Mouse (Mus musculus): ENCODE data around the gene Ap1s1. TPM values are rescaled to one million over a fixed set of nuclear protein-coding genes. Genes with fewer than 3 reads are reported as not detected.

Gene Ap1s1
- polyA plus RNA-seq, 1 experiment from 2014 or later, result 60.7 TPM

GRCm38 (mm10) chr5:137085731-137086130, 39.8 kb upstream of the Ap1s1 start:
- no peak for TF ChIP-seq CTCF (IDR thresholded peaks at IDR 0.05; ENCODE audit: low read depth)
- no peak for TF ChIP-seq EP300 (IDR thresholded peaks at IDR 0.05; ENCODE audit: low read depth)
- no peak for DNase-seq
- H3K4me1 ChIP-seq (ENCODE audit: insufficient read depth), result no peaks in the 10 kb centered on the region
- H3K9me3 ChIP-seq (ENCODE audit: low read length), result no peaks in the 10 kb centered on the region
- no peak overlapping the region for H3K4me3 ChIP-seq (ENCODE audit: low read depth, low read length)
- no peak for ATAC-seq
- 86% methylated on average over 3 of the region's 3 CpGs for WGBS (ENCODE audit: insufficient replicate concordance)
- no peaks in the 10 kb centered on the region for H3K36me3 ChIP-seq (replicated peaks; ENCODE audit: insufficient read depth, low read length)
- no peak overlapping the region for H3K4me2 ChIP-seq (ENCODE audit: low read depth, low read length)
- no peak overlapping the region for H3K9ac ChIP-seq (replicated peaks)
- H3K27me3 ChIP-seq (ENCODE audit: insufficient read depth, low read length), result no peaks in the 10 kb centered on the region
- no peak overlapping the region for H3K27ac ChIP-seq (ENCODE audit: low read depth)

DNA sequence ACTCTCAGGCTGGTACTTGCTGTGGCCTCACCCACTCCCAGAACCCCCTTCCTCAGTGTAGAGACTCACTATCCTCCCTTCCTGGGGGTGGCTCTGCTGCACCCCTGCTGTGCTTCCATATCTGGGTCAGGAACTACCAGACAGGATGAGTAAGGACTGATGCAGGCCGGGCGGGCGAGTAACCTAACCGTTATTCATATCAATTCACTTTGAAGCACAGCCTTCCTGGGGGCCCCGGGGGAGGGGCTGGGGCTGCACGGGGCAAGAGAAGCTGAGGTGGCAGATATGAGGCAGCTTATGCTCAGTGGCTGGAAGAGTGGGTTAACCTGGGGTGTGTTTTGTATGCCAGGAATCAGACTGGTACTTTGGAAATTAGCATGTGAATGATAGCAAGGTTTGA, 39.1 kb upstream of the Ap1s1 start:
- H3K36me3 ChIP-seq (replicated peaks; ENCODE audit: insufficient read depth, low read length), result no peaks in the 10 kb centered on the region
- TF ChIP-seq EP300 (IDR thresholded peaks at IDR 0.05; ENCODE audit: low read depth) (peak; percentile 49), CTCF (IDR thresholded peaks at IDR 0.05; ENCODE audit: low read depth) (no peak)
- no peak overlapping the region for H3K4me3 ChIP-seq (ENCODE audit: low read depth, low read length)
- H3K9ac ChIP-seq (replicated peaks), result no peak overlapping the region
- no peaks in the 10 kb centered on the region for H3K27me3 ChIP-seq (ENCODE audit: insufficient read depth, low read length)
- WGBS (ENCODE audit: insufficient replicate concordance), result 45% methylated on average over 6 of the region's 6 CpGs
- no peaks in the 10 kb centered on the region for H3K9me3 ChIP-seq (ENCODE audit: low read length)
- H3K27ac ChIP-seq (ENCODE audit: low read depth), result no peak overlapping the region
- H3K4me1 ChIP-seq (ENCODE audit: insufficient read depth), result no peaks in the 10 kb centered on the region
- ATAC-seq (peak; percentile 77), DNase-seq (no peak)
- H3K4me2 ChIP-seq (ENCODE audit: low read depth, low read length), result no peak overlapping the region

DNA sequence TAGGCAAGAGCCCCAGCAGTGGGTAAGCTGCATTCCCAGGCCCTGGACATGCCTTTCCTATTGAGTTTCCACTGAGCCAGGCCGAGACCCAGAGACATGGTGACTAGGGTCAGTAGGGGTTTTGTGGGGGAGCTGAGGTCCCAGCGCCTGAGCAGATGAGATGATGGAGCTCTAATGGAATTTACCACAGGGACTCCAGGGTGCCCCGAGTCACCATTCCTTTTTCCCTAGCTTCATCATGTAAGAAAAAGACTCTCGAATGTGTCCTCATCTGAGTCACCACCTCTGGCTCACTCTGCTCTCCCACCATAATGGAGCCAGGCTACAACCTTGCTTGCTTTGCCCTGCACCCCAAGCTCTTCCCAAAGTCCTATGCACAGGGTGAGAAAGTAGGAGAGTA, 37.1 kb upstream of the Ap1s1 start:
- Histone ChIP-seq H3K4me1 (ENCODE audit: insufficient read depth) (peaks cover 2% of the 10 kb centered on the region; the same call in 1 of the 2 replicates), H3K9ac (replicated peaks) (no peak overlapping the region), H3K27me3 (ENCODE audit: insufficient read depth, low read length) (no peaks in the 10 kb centered on the region), H3K36me3 (replicated peaks; ENCODE audit: insufficient read depth, low read length) (no peaks in the 10 kb centered on the region), H3K4me3 (ENCODE audit: low read depth, low read length) (no peak overlapping the region), H3K4me2 (ENCODE audit: low read depth, low read length) (no peak overlapping the region), H3K27ac (ENCODE audit: low read depth) (no peak overlapping the region), H3K9me3 (ENCODE audit: low read length) (no peaks in the 10 kb centered on the region)
- TF ChIP-seq CTCF (IDR thresholded peaks at IDR 0.05; ENCODE audit: low read depth), result no peak
- TF ChIP-seq EP300 (IDR thresholded peaks at IDR 0.05; ENCODE audit: low read depth), result no peak
- ATAC-seq, result no peak
- DNase-seq, result no peak
- 81% methylated on average over 4 of the region's 4 CpGs for WGBS (ENCODE audit: insufficient replicate concordance)

DNA sequence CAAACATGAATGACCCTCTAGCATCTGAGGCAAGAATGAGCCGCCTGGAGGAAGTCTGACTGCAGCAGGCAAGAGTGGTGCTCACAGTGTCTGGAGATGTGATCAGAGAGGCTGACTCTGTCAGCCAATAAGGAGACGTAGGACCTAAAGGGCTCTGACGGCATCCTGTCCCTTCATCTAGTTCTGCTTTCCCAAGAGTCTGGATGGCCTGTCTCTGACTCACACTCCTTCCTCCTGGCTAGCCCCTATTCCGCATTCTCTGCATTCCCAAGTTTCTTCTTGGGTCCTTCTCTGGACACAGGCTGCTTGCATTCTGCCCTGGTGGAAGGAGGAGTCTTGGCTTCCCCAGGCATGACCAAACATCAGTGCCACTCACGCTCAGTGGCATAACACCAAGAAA, 33.9 kb upstream of the Ap1s1 start:
- H3K4me2 ChIP-seq (ENCODE audit: low read depth, low read length), result no peak overlapping the region
- H3K4me3 ChIP-seq (ENCODE audit: low read depth, low read length), result no peak overlapping the region
- no peaks in the 10 kb centered on the region for H3K27me3 ChIP-seq (ENCODE audit: insufficient read depth, low read length)
- H3K4me1 ChIP-seq (ENCODE audit: insufficient read depth), result peaks cover 21% of the 10 kb centered on the region
- H3K36me3 ChIP-seq (replicated peaks; ENCODE audit: insufficient read depth, low read length), result no peaks in the 10 kb centered on the region
- no peak for TF ChIP-seq CTCF (IDR thresholded peaks at IDR 0.05; ENCODE audit: low read depth)
- TF ChIP-seq EP300 (IDR thresholded peaks at IDR 0.05; ENCODE audit: low read depth), result no peak
- H3K9me3 ChIP-seq (ENCODE audit: low read length), result no peaks in the 10 kb centered on the region
- DNase-seq (no peak), ATAC-seq (peak; percentile 58)
- H3K27ac ChIP-seq (ENCODE audit: low read depth), result no peak overlapping the region
- no peak overlapping the region for H3K9ac ChIP-seq (replicated peaks)
- WGBS (ENCODE audit: insufficient replicate concordance), result 43% methylated on average over 5 of the region's 5 CpGs

DNA sequence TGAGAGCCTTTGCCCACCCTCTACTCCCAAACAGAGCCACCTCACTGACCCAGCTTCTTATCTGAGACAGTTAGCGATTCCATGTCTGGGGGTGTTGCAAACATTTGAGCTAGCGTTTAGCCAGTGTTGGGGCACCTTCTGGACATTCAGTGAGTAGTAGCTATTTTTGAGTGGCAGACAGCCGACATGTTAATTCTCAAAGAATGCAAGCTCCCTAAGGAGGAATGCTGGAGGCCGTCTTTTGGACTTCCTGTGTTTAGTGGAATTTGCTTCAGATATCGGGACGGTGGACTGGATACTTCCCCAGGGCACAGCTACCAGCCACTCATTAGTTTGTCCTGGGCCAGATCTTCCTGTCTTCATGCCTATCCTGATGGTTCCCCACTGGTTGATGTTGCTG, 32.7 kb upstream of the Ap1s1 start:
- Histone ChIP-seq H3K9me3 (ENCODE audit: low read length) (no peaks in the 10 kb centered on the region), H3K27me3 (ENCODE audit: insufficient read depth, low read length) (no peaks in the 10 kb centered on the region), H3K27ac (ENCODE audit: low read depth) (no peak overlapping the region), H3K9ac (replicated peaks) (no peak overlapping the region), H3K4me3 (ENCODE audit: low read depth, low read length) (no peak overlapping the region), H3K4me1 (ENCODE audit: insufficient read depth) (peaks cover 29% of the 10 kb centered on the region), H3K4me2 (ENCODE audit: low read depth, low read length) (no peak overlapping the region), H3K36me3 (replicated peaks; ENCODE audit: insufficient read depth, low read length) (no peaks in the 10 kb centered on the region)
- TF ChIP-seq EP300 (IDR thresholded peaks at IDR 0.05; ENCODE audit: low read depth) (no peak), CTCF (IDR thresholded peaks at IDR 0.05; ENCODE audit: low read depth) (no peak)
- ATAC-seq (no peak), DNase-seq (no peak)
- 53% methylated on average over 6 of the region's 6 CpGs for WGBS (ENCODE audit: insufficient replicate concordance)

DNA sequence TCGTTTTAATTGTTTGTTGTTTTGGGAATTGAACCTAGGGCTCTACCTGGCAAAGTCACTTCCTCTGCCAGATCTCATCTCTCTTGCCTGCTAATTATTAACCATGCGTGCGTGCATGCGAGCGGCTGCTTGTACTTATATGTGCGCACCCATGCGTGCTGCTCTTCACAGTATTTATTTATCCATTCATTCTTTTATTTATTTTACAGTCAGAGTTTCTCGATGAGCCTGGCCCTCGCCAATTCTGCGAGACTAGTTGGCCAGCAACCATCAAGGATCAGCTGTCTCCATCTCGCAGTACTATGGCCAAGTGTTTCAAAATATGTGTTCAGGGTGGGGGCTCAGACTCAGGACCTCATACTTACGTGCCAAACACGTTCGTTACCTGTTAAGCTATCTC, 32.1 kb upstream of the Ap1s1 start:
- Histone ChIP-seq H3K9ac (replicated peaks) (no peak overlapping the region), H3K9me3 (ENCODE audit: low read length) (no peaks in the 10 kb centered on the region), H3K4me2 (ENCODE audit: low read depth, low read length) (no peak overlapping the region), H3K27me3 (ENCODE audit: insufficient read depth, low read length) (no peaks in the 10 kb centered on the region), H3K4me3 (ENCODE audit: low read depth, low read length) (no peak overlapping the region), H3K4me1 (ENCODE audit: insufficient read depth) (peaks cover 32% of the 10 kb centered on the region), H3K36me3 (replicated peaks; ENCODE audit: insufficient read depth, low read length) (no peaks in the 10 kb centered on the region), H3K27ac (ENCODE audit: low read depth) (no peak overlapping the region)
- ATAC-seq, result no peak
- 67% methylated on average over 14 of the region's 14 CpGs for WGBS (ENCODE audit: insufficient replicate concordance)
- DNase-seq, result no peak
- TF ChIP-seq CTCF (IDR thresholded peaks at IDR 0.05; ENCODE audit: low read depth) (no peak), EP300 (IDR thresholded peaks at IDR 0.05; ENCODE audit: low read depth) (no peak)

- H3K9me3 ChIP-seq (ENCODE audit: low read length), result no peaks in the 10 kb centered on the region
- H3K4me2 ChIP-seq (ENCODE audit: low read depth, low read length), result no peak overlapping the region
- peaks cover 39% of the 10 kb centered on the region for H3K4me1 ChIP-seq (ENCODE audit: insufficient read depth)
- DNase-seq (no peak), ATAC-seq (no peak)
- TF ChIP-seq EP300 (IDR thresholded peaks at IDR 0.05; ENCODE audit: low read depth), result no peak
- no peak for TF ChIP-seq CTCF (IDR thresholded peaks at IDR 0.05; ENCODE audit: low read depth)
- H3K27me3 ChIP-seq (ENCODE audit: insufficient read depth, low read length), result no peaks in the 10 kb centered on the region
- no peaks in the 10 kb centered on the region for H3K36me3 ChIP-seq (replicated peaks; ENCODE audit: insufficient read depth, low read length)
- 71% methylated on average over 7 of the region's 7 CpGs for WGBS (ENCODE audit: insufficient replicate concordance)
- H3K4me3 ChIP-seq (ENCODE audit: low read depth, low read length), result no peak overlapping the region
- H3K9ac ChIP-seq (replicated peaks), result no peak overlapping the region
- H3K27ac ChIP-seq (ENCODE audit: low read depth), result no peak overlapping the region
Measured at GRCm38 (mm10) chr5:137077187-137077586, 31.3 kb upstream of the Ap1s1 start.
